Mouse (Mus musculus): Measurements from ENCODE around the gene Lrch3.
"Not testable (repeated sequence)": the region's sequence is repeated elsewhere in the genome, so short reads cannot be mapped to it uniquely, and the experiment has no call there.

Lrch3 gene

GRCm38 (mm10) chr16:33056095-33056785, 142.3 kb downstream of the Lrch3 start, which contains the start of the genes Iqcg and Rpl35a:
Iqcg (minus strand) TSS chr16:33056218.
Rpl35a (plus strand) TSS chr16:33056453.
- Histone ChIP-seq H3K27me3 (ENCODE audit: insufficient read depth, low read length) (no peaks in the 10 kb centered on the region), H3K4me1 (replicated peaks; ENCODE audit: low read depth, low read length) (peaks cover 44% of the 10 kb centered on the region), H3K36me3 (ENCODE audit: insufficient read depth, low read length) (peaks cover 42% of the 10 kb centered on the region), H3K9me3 (ENCODE audit: low read length) (no peaks in the 10 kb centered on the region), H3K4me3 (replicated peaks; ENCODE audit: low read length) (peak within 1 kb of the TSS; percentile 99)
- TF ChIP-seq POU5F1 (IDR thresholded peaks at IDR 0.05; ENCODE audit: borderline replicate concordance, low read length), result no peak
- TF ChIP-seq NANOG (IDR thresholded peaks at IDR 0.05; ENCODE audit: borderline replicate concordance, low read length), result no peak
- TF ChIP-seq CTCF (conservative IDR thresholded peaks at IDR 0.05; ENCODE audit: low read length), result no peak

GRCm38 (mm10) chr16:33056786-33057185, 142.9 kb downstream of the Lrch3 start:
- peak overlapping the region; percentile 99 for H3K4me3 ChIP-seq (replicated peaks; ENCODE audit: low read length)

GRCm38 (mm10) chr16:33058033-33058432, 144.1 kb downstream of the Lrch3 start:
- Histone ChIP-seq H3K4me1 (replicated peaks; ENCODE audit: low read depth, low read length) (peaks cover 49% of the 10 kb centered on the region), H3K9me3 (ENCODE audit: low read length) (no peaks in the 10 kb centered on the region), H3K27me3 (ENCODE audit: insufficient read depth, low read length) (no peaks in the 10 kb centered on the region), H3K4me3 (replicated peaks; ENCODE audit: low read length) (peak overlapping the region; percentile 99), H3K36me3 (ENCODE audit: insufficient read depth, low read length) (peaks cover 42% of the 10 kb centered on the region)
- no peak for TF ChIP-seq CTCF (conservative IDR thresholded peaks at IDR 0.05; ENCODE audit: low read length)
- TF ChIP-seq POU5F1 (IDR thresholded peaks at IDR 0.05; ENCODE audit: borderline replicate concordance, low read length), result no peak
- no peak for TF ChIP-seq NANOG (IDR thresholded peaks at IDR 0.05; ENCODE audit: borderline replicate concordance, low read length)

More at GRCm38 (mm10) chr16:33056786-33057185, 142.9 kb downstream of the Lrch3 start:
- H3K9me3 ChIP-seq (ENCODE audit: low read length), result no peaks in the 10 kb centered on the region
- peaks cover 47% of the 10 kb centered on the region for H3K4me1 ChIP-seq (replicated peaks; ENCODE audit: low read depth, low read length)
- peaks cover 42% of the 10 kb centered on the region for H3K36me3 ChIP-seq (ENCODE audit: insufficient read depth, low read length)
- TF ChIP-seq NANOG (IDR thresholded peaks at IDR 0.05; ENCODE audit: borderline replicate concordance, low read length) (no peak), CTCF (conservative IDR thresholded peaks at IDR 0.05; ENCODE audit: low read length) (no peak), POU5F1 (IDR thresholded peaks at IDR 0.05; ENCODE audit: borderline replicate concordance, low read length) (no peak)
- no peaks in the 10 kb centered on the region for H3K27me3 ChIP-seq (ENCODE audit: insufficient read depth, low read length)

- Histone ChIP-seq H3K4me3 (replicated peaks; ENCODE audit: low read length) (peak overlapping the region; percentile 99), H3K4me1 (replicated peaks; ENCODE audit: low read depth, low read length) (peaks cover 53% of the 10 kb centered on the region), H3K36me3 (ENCODE audit: insufficient read depth, low read length) (peaks cover 42% of the 10 kb centered on the region)
- H3K9me3 ChIP-seq (ENCODE audit: low read length); H3K27me3 ChIP-seq (ENCODE audit: insufficient read depth, low read length): not testable (repeated sequence)
Measured at GRCm38 (mm10) chr16:33058656-33059055, 144.8 kb downstream of the Lrch3 start.

GRCm38 (mm10) chr16:33059471-33059870, 145.6 kb downstream of the Lrch3 start:
- H3K4me3 ChIP-seq (replicated peaks; ENCODE audit: low read length), result peak overlapping the region; percentile 99
- TF ChIP-seq NANOG (IDR thresholded peaks at IDR 0.05; ENCODE audit: borderline replicate concordance, low read length), result no peak
- no peak for TF ChIP-seq POU5F1 (IDR thresholded peaks at IDR 0.05; ENCODE audit: borderline replicate concordance, low read length)
- TF ChIP-seq CTCF (conservative IDR thresholded peaks at IDR 0.05; ENCODE audit: low read length), result no peak

GRCm38 (mm10) chr16:33060926-33061325, 147.0 kb downstream of the Lrch3 start:
- TF ChIP-seq NANOG (IDR thresholded peaks at IDR 0.05; ENCODE audit: borderline replicate concordance, low read length), result no peak
- TF ChIP-seq POU5F1 (IDR thresholded peaks at IDR 0.05; ENCODE audit: borderline replicate concordance, low read length), result no peak
- no peak for TF ChIP-seq CTCF (conservative IDR thresholded peaks at IDR 0.05; ENCODE audit: low read length)

More at GRCm38 (mm10) chr16:33059471-33059870, 145.6 kb downstream of the Lrch3 start:
- peaks cover 42% of the 10 kb centered on the region for H3K36me3 ChIP-seq (ENCODE audit: insufficient read depth, low read length)
- H3K4me1 ChIP-seq (replicated peaks; ENCODE audit: low read depth, low read length), result peaks cover 57% of the 10 kb centered on the region
- H3K27me3 ChIP-seq (ENCODE audit: insufficient read depth, low read length), result peaks cover 8% of the 10 kb centered on the region
- no peaks in the 10 kb centered on the region for H3K9me3 ChIP-seq (ENCODE audit: low read length)

GRCm38 (mm10) chr16:33061400-33061799, 147.5 kb downstream of the Lrch3 start:
- peaks cover 56% of the 10 kb centered on the region for H3K4me1 ChIP-seq (replicated peaks; ENCODE audit: low read depth, low read length)

More at GRCm38 (mm10) chr16:33060926-33061325, 147.0 kb downstream of the Lrch3 start:
- peaks cover 8% of the 10 kb centered on the region for H3K27me3 ChIP-seq (ENCODE audit: insufficient read depth, low read length)
- peaks cover 48% of the 10 kb centered on the region for H3K36me3 ChIP-seq (ENCODE audit: insufficient read depth, low read length)
- no peak overlapping the region for H3K4me3 ChIP-seq (replicated peaks; ENCODE audit: low read length)
- no peaks in the 10 kb centered on the region for H3K9me3 ChIP-seq (ENCODE audit: low read length)
- H3K4me1 ChIP-seq (replicated peaks; ENCODE audit: low read depth, low read length), result peaks cover 56% of the 10 kb centered on the region

GRCm38 (mm10) chr16:33062024-33062681, 148.3 kb downstream of the Lrch3 start, which contains the start of gene Lmln:
Lmln (plus strand) TSS chr16:33062521.
- Histone ChIP-seq H3K4me1 (replicated peaks; ENCODE audit: low read depth, low read length) (peaks cover 56% of the 10 kb centered on the region), H3K9me3 (ENCODE audit: low read length) (no peaks in the 10 kb centered on the region), H3K27me3 (ENCODE audit: insufficient read depth, low read length) (peaks cover 8% of the 10 kb centered on the region), H3K4me3 (replicated peaks; ENCODE audit: low read length) (peak within 1 kb of the TSS; percentile 90), H3K36me3 (ENCODE audit: insufficient read depth, low read length) (peaks cover 55% of the 10 kb centered on the region)
- TF ChIP-seq CTCF (conservative IDR thresholded peaks at IDR 0.05; ENCODE audit: low read length) (no peak), NANOG (IDR thresholded peaks at IDR 0.05; ENCODE audit: borderline replicate concordance, low read length) (no peak), POU5F1 (IDR thresholded peaks at IDR 0.05; ENCODE audit: borderline replicate concordance, low read length) (no peak)

More at GRCm38 (mm10) chr16:33061400-33061799, 147.5 kb downstream of the Lrch3 start:
- Histone ChIP-seq H3K9me3 (ENCODE audit: low read length) (no peaks in the 10 kb centered on the region), H3K4me3 (replicated peaks; ENCODE audit: low read length) (peak overlapping the region; percentile 90), H3K36me3 (ENCODE audit: insufficient read depth, low read length) (peaks cover 51% of the 10 kb centered on the region), H3K27me3 (ENCODE audit: insufficient read depth, low read length) (peaks cover 8% of the 10 kb centered on the region)
- TF ChIP-seq POU5F1 (IDR thresholded peaks at IDR 0.05; ENCODE audit: borderline replicate concordance, low read length) (no peak), NANOG (IDR thresholded peaks at IDR 0.05; ENCODE audit: borderline replicate concordance, low read length) (no peak), CTCF (conservative IDR thresholded peaks at IDR 0.05; ENCODE audit: low read length) (no peak)
